In genomic region chr7:89165528-89165927, GRCm38 (mm10) we compare ENCODE assay signal across 21 mouse cellular contexts.
DNase-seq lines count a peak whose midpoint lies in the region; ATAC-seq and TF ChIP-seq lines count a peak whose summit lies in the region.
"Had no signal": no experiment of that assay in that cellular context is flagged by ENCODE, and none has a peak within 500 bp of the region (broad histone marks: within the 10 kb centered on the region; RNA-seq: fewer than 3 reads in every experiment).

No protein-coding gene starts in this region.

- H3K79me2 ChIP-seq in MEL (ENCODE audit: control insufficient read depth, insufficient read depth, low read length, poor library complexity) = no peaks in the 10 kb centered on the region

- H3K9ac ChIP-seq in liver, embryonic 12.5 days = no peak overlapping the region
- no peak overlapping the region for H3K9ac ChIP-seq in MEL (ENCODE audit: control insufficient read depth, low read depth, low read length, poor library complexity, severe bottlenecking)
- H3K9ac ChIP-seq in forebrain, embryonic 15.5 days (replicated peaks) = no peak overlapping the region
- H3K9ac ChIP-seq: forebrain, embryonic 13.5 days; forebrain, postnatal 0 days; hindbrain, embryonic 12.5 days; hindbrain, embryonic 15.5 days had no signal

- WGBS in liver, embryonic 12.5 days (ENCODE audit: insufficient replicate concordance) = 35% methylated on average over 4 of the region's 4 CpGs
- WGBS in forebrain, embryonic 15.5 days = 72% methylated on average over 4 of the region's 4 CpGs

- no peak for TF ChIP-seq CTCF in MEL (IDR thresholded peaks at IDR 0.05 in 2 of 3, conservative IDR thresholded peaks at IDR 0.05 in 1 of 3; ENCODE audit: control insufficient read depth in 1 of 3, insufficient read depth in 1 of 3, low read depth in 2 of 3, low read length in 3 of 3, poor library complexity in 1 of 3, severe bottlenecking in 1 of 3)

- peaks cover 5% of the 10 kb centered on the region for H3K4me1 ChIP-seq in liver, embryonic 12.5 days
- H3K4me1 ChIP-seq in MEL (ENCODE audit: control insufficient read depth in 1 of 2, insufficient read depth in 2 of 2, low read length in 2 of 2) = peaks cover 1 to 6% of the 10 kb centered on the region in 2 experiments
- H3K4me1 ChIP-seq in forebrain, embryonic 15.5 days = peaks cover 5% of the 10 kb centered on the region; the same call in 1 of the 2 replicates
- H3K4me1 ChIP-seq: hindbrain, embryonic 12.5 days; hindbrain, embryonic 15.5 days had no signal

- no peaks in the 10 kb centered on the region for H3K9me3 ChIP-seq in liver, embryonic 12.5 days (replicated peaks)
- no peaks in the 10 kb centered on the region for H3K9me3 ChIP-seq in MEL (replicated peaks; ENCODE audit: insufficient read depth, low read length)
- no peaks in the 10 kb centered on the region for H3K9me3 ChIP-seq in forebrain, embryonic 15.5 days
- H3K9me3 ChIP-seq: forebrain, embryonic 10.5 days; forebrain, embryonic 13.5 days; hindbrain, embryonic 12.5 days; hindbrain, embryonic 15.5 days had no signal

- H3K27ac ChIP-seq in liver, embryonic 12.5 days = no peak overlapping the region
- H3K27ac ChIP-seq in MEL (ENCODE audit: control insufficient read depth, low read depth, low read length) = no peak overlapping the region; the same call in 1 of the 2 replicates
- H3K27ac ChIP-seq in forebrain, embryonic 15.5 days (replicated peaks) = no peak overlapping the region
- H3K27ac ChIP-seq: forebrain, embryonic 10.5 days; forebrain, embryonic 13.5 days; gastrocnemius, adult 2 months; hindbrain, embryonic 12.5 days; hindbrain, embryonic 15.5 days had no signal

- no peak overlapping the region for H3K4me3 ChIP-seq in liver, embryonic 12.5 days
- H3K4me3 ChIP-seq in MEL (ENCODE audit: control insufficient read depth in 1 of 2, insufficient read depth in 1 of 2, low read depth in 2 of 2, low read length in 2 of 2) = no peak overlapping the region
- H3K4me3 ChIP-seq in forebrain, embryonic 15.5 days = no peak overlapping the region
- H3K4me3 ChIP-seq: forebrain, embryonic 10.5 days; forebrain, embryonic 13.5 days; gastrocnemius, adult 2 months; hindbrain, embryonic 12.5 days; hindbrain, embryonic 15.5 days had no signal

- no peak for DNase-seq in liver
- peak; percentile 60 for DNase-seq in MEL (ENCODE audit: low read depth, low spot score)
- DNase-seq in adrenal gland, adult 18-20 months (ENCODE audit: low spot score in 2 of 2) = no peak
- DNase-seq: adrenal gland, postnatal 14 days; cerebellum, adult 11-12 months; cerebellum, adult 8-10 months; cerebellum, postnatal 36 days; forebrain, postnatal 0 days; gastrocnemius, adult 2 months; gastrocnemius, postnatal 14 days; heart, adult 11 months had no signal

- H3K4me2 ChIP-seq in liver, embryonic 12.5 days = no peak overlapping the region
- no peak overlapping the region for H3K4me2 ChIP-seq in forebrain, embryonic 15.5 days (replicated peaks)
- H3K4me2 ChIP-seq: forebrain, embryonic 13.5 days; heart, embryonic 11.5 days; hindbrain, embryonic 12.5 days; hindbrain, embryonic 15.5 days had no signal

- H3K27me3 ChIP-seq in liver, embryonic 12.5 days (replicated peaks) = no peaks in the 10 kb centered on the region
- no peaks in the 10 kb centered on the region for H3K27me3 ChIP-seq in MEL (ENCODE audit: control insufficient read depth in 1 of 2, insufficient read depth in 2 of 2, low read length in 2 of 2)
- no peaks in the 10 kb centered on the region for H3K27me3 ChIP-seq in forebrain, embryonic 15.5 days
- H3K27me3 ChIP-seq: forebrain, embryonic 13.5 days; hindbrain, embryonic 12.5 days; hindbrain, embryonic 15.5 days had no signal

- no peaks in the 10 kb centered on the region for H3K36me3 ChIP-seq in liver, embryonic 12.5 days
- peaks cover 0 to 5% of the 10 kb centered on the region in 2 experiments; a peak in 2 of 4 replicates for H3K36me3 ChIP-seq in MEL (ENCODE audit: control insufficient read depth in 1 of 2, insufficient read depth in 2 of 2, low read length in 2 of 2)
- no peaks in the 10 kb centered on the region for H3K36me3 ChIP-seq in forebrain, embryonic 15.5 days
- H3K36me3 ChIP-seq: forebrain, embryonic 10.5 days; hindbrain, embryonic 12.5 days; hindbrain, embryonic 15.5 days had no signal

- TF ChIP-seq POLR2A in MEL (IDR thresholded peaks at IDR 0.05; ENCODE audit: control insufficient read depth in 1 of 2, insufficient read depth in 1 of 2, low read depth in 1 of 2, low read length in 2 of 2, poor library complexity in 1 of 2) = no peak

- TF ChIP-seq EP300 in MEL (IDR thresholded peaks at IDR 0.05; ENCODE audit: low read depth in 1 of 2, low read length in 2 of 2) = peak; percentile 76 to 82

- ATAC-seq in liver, embryonic 12.5 days = 0 out of 2 replicates have a peak, but pooled peaks have one; percentile 27
- 0 out of 2 replicates have a peak, but pooled peaks have one; percentile 31 for ATAC-seq in common myeloid progenitor, adult 5-6 weeks (replicated peaks; ENCODE audit: low read depth, poor library complexity, severe bottlenecking)
- ATAC-seq in megakaryocyte-erythroid progenitor cell, adult 5-6 weeks (replicated peaks; ENCODE audit: low FRiP score, low TSS enrichment, poor library complexity, severe bottlenecking) = peak; percentile 73
- ATAC-seq in forebrain, embryonic 15.5 days (replicated peaks) = no peak
- ATAC-seq: activated CD4-positive, CD25-positive, alpha-beta regulatory T cell, adult 4 months; forebrain, embryonic 13.5 days; forebrain, postnatal 0 days had no signal

- no peak for TF ChIP-seq RAD21 in MEL (IDR thresholded peaks at IDR 0.05; ENCODE audit: low read depth, low read length)

TF ChIP-seq in MEL, 35 proteins besides CTCF, POLR2A, EP300 and RAD21:
- TF ChIP-seq GATA1 (IDR thresholded peaks at IDR 0.05; ENCODE audit: low read depth, low read length) (peak; percentile 70), NELFE (IDR thresholded peaks at IDR 0.05; ENCODE audit: low read depth, low read length) (no peak), TCF12 (IDR thresholded peaks at IDR 0.05; ENCODE audit: low read depth, low read length) (peak; percentile 82), TAL1 (IDR thresholded peaks at IDR 0.05; ENCODE audit: low read length) (peak; percentile 60), ZKSCAN1 (IDR thresholded peaks at IDR 0.05; ENCODE audit: low read depth, low read length) (no peak), ETS1 (IDR thresholded peaks at IDR 0.05; ENCODE audit: low read depth, low read length) (0 out of 2 replicates have a peak, but pooled peaks have one; percentile 13), RCOR1 (IDR thresholded peaks at IDR 0.05; ENCODE audit: low read depth, low read length) (0 out of 2 replicates have a peak, but pooled peaks have one; percentile 20)
